Mouse (Mus musculus) skeletal muscle tissue, adult 2 months (tissue): ENCODE measurements at regions not wholly inside any gene's neighbourhood (a gene's known extent, or its start where the extent isn't known, plus 50 kb on each side); places are given as distances from the start of the nearest gene placed in this dataset.

Experiments
- DNase-seq: peaks from one replicate; pipeline ENCODE4 v3.0.0-alpha.2; 2012; ENCODE audit warnings: low read depth, low spot score

GRCm38 (mm10) chr6:36058206-36058605, 329.7 kb upstream of the Chrm2 start:
- DNase-seq, result peak; percentile 27

- DNase-seq, result peak; percentile 3
These were observed 327.5 kb upstream of the Chrm2 start for GRCm38 (mm10) chr6:36060411-36060810.

DNA sequence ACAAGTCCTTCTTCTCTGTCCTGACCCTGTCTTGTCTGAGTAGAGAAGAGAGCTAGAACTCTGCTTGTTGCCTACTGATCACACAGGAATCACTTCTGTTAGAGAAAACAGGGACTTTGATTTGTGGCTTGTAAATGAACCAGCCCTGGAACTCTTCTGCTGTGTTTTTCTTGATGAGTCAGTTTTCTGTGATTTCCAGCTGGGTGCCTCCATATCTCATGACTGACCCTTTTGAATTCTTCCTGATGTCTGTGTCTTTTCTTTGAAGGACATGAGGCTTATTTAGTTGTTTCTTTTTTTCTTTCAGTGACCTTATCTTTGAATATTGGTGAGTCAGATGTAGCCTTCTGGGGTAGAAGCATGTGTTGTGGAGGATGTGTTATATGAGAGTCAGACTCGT, 323.0 kb upstream of the Chrm2 start:
- no peak for DNase-seq

DNA sequence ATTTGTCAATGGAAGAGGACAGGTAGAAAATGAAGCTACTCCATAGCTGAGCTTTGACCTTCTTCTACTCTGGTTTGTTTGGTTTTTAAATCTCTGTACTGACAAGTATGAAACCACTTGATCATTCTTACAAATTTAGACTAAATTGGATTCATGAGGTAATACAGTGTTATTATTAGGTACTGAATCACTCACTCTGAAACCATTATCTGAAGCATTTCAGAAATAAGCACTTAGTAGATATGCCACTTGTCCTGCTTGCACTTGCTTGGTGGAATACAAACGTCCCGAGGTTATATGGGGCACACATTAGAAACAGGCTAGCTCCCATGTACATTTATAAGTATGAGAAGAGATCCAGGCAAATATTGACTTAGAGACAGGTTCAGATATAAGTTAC, 319.2 kb upstream of the Chrm2 start:
- no peak for DNase-seq

- DNase-seq, result no peak
These were observed 308.3 kb upstream of the Chrm2 start for GRCm38 (mm10) chr6:36079559-36079958.

DNA sequence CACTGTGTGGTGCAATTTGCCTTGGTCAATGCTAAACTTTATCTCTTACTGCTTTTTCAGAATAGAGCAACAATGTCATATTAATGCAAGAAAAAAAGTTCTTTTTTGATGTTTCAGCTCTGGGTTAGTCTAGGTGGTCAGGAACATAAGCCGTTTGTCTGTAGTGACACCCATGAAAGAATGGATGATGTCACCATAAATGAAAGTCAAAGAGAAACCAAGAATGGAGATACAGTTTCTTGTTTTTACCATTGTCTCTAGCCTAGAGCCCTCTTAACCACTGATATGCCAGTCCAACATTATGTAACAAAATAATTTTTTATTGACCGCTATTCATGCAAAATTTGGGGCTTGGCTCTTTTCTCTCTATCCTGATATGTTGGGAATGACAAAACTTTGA, 294.3 kb upstream of the Chrm2 start:
- DNase-seq, result no peak

DNA sequence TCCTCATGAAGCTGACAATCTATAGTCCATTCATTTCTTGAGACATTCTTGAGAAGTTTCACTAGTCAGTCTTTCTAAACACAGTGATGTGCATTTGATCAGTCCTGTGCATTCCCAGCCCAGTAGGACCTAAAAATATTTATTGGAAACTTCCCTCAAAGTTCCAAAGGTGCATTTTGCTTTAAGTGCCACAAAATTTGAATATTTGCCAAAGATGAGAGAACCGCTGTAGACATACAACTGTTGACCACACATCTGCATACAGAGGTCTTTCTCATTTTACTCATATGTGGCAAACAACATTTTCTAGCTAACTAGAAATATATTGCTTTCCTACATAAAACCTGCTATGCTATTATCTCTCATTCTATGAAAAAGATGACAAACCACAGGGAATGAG, 293.8 kb upstream of the Chrm2 start:
- no peak for DNase-seq

DNA sequence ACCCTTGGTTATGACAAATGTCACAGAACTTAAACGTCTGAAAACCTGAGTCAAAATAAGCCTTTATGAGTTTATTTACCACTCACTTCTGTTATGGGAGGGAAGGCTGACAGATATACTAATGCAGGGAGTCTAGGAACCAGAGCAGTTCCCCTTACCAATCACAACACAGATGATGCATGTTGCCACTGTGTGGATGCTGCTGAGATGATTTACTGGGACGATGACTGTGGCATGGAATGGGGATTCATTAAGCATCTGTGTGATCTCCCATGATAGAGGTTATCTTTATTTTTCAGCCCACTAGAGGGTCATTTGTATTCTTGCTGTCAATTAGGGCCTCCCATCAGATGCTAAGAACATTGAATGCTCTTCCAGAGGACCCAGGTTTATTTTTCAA, 290.5 kb upstream of the Chrm2 start:
- DNase-seq, result no peak

DNA sequence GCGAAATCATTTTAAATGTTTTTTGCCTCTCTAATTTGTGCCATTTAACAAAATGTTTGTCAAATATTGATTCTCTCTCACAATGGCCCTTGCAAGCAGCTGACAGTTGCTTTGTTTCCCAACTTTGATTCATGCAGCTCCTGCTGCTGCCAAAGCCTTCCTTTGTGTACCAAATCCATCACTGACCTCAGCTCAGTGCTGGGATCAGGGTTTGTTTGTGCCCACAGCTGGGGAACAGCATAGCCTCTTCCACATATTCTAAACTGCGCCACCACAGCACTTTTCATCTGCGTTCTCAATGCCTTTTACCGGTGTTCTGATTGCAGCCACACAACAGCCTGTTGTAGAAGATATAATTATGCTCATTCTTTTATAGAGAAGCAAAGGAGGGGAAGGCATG, 289.7 kb upstream of the Chrm2 start:
- DNase-seq, result no peak

GRCm38 (mm10) chr6:36108830-36109229, 279.1 kb upstream of the Chrm2 start:
- no peak for DNase-seq

DNA sequence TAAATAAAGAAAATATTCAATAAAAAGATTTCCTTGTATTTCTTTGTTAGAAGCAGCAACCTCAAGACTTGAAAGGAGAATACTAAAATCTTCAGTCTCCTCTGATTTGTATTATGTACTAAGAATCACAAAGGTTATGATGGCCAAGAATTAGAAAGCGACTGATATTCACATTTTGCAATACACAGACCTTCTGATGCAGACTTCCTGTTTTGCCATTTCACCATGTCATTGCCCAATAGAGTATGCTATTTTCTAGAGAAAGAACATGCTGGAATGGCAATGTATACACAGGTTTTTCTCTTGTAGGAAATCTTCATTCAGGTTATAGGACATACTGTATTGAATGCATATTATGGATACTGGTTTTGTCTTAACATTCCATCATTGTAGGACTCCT, 250.7 kb upstream of the Chrm2 start:
- no peak for DNase-seq

- DNase-seq, result no peak
These were observed 240.6 kb upstream of the Chrm2 start for GRCm38 (mm10) chr6:36147267-36147666.

DNA sequence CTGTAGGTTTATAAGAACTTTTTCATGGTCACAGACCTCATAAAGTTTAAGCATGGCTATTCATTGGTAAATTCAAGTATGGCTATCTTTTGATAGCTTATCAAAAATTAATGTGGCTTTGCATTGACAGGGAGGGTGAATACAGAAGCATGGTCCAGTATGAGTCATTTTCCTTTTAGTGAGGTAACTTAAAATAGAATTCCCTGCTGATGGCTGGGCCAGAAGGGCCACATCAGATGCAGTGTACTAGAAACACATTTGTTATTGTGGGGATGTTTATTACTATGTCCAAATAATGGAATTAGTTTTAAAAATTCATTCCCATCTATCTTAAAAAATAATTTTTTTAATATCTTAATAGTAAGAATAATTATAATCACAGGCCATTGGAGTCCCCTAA, 213.4 kb upstream of the Chrm2 start:
- no peak for DNase-seq

- DNase-seq, result no peak
These were observed 212.8 kb upstream of the Chrm2 start for GRCm38 (mm10) chr6:36175112-36175511.

- no peak for DNase-seq
These were observed 208.0 kb upstream of the Chrm2 start for GRCm38 (mm10) chr6:36179895-36180294.

DNA sequence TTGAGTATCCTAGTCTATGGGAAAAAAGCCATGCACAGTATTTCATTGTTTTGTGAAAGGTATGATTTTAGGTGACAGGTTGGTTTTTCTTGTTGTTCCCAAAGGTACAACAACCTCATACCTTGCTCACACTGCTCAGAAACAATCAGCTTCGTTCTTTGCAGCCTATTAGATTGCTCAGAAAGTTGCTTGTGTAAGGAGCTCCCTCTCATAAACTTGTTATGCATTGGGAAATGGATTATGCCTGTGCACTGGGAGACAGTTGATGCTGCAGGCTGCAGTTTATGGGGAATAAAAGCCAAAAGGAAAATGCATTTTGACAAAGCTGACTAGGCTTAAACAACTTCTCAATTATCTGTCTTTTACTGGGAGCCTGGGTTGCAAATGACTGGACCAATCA, 205.2 kb upstream of the Chrm2 start:
- no peak for DNase-seq

- no peak for DNase-seq
These were observed 181.2 kb upstream of the Chrm2 start for GRCm38 (mm10) chr6:36206666-36207065.

GRCm38 (mm10) chr6:36221308-36221707, 166.6 kb upstream of the Chrm2 start:
- DNase-seq, result no peak

DNA sequence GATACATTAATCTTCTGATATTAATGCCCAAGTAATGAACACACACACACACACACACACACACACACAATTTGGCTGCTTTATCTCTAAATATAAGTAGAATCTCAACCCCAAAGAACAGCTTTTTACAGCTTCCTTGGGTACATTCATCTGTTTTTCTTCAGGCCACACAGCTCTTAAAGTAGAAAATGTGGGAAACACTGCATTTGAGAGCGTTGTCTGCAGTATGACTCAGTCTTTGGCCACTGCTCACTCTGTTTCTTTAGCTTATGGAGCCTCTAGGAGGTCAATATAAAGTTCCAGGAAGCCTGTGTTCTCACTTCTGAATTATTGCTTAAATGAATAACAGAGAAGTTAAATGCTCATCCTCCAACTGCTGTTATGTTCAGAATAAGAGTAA, 153.4 kb upstream of the Chrm2 start:
- no peak for DNase-seq

DNA sequence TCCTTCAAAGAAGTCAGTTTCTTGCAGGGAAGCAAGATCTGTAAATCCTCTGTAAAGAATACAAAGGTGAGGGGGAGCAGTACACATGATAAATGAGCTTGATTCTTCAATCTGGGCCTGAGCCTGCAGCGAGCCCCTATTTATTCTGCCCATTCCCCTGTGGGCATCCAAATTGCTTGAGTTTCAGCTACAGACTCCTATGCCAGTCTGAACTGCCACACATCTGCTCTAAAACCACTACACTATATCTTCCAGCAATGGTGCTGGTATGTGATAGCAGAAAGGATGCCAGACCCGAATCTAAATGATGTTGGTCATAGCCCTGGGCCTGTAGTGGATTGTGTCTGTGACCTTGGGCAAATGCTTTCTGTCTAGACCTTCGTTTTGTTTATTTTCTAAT, 140.9 kb upstream of the Chrm2 start:
- DNase-seq, result no peak

DNA sequence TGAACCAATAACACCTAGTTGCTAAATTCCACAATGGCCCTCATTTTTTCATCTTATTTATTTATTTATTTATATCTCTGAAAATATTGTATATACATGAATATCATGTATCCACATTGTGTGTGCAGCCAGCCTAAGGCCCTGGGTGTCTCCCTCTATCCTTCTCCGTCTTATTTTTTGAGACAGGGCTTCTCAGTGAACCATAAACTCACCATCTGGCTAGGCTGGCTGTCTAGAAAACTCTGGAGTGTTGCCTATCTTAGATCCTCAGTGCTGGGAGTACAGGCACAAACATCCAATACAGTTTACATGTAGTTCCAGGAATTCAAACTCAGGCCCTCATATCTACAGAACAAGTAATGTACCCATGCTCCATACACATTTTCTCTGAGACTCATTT, 139.7 kb upstream of the Chrm2 start:
- no peak for DNase-seq

DNA sequence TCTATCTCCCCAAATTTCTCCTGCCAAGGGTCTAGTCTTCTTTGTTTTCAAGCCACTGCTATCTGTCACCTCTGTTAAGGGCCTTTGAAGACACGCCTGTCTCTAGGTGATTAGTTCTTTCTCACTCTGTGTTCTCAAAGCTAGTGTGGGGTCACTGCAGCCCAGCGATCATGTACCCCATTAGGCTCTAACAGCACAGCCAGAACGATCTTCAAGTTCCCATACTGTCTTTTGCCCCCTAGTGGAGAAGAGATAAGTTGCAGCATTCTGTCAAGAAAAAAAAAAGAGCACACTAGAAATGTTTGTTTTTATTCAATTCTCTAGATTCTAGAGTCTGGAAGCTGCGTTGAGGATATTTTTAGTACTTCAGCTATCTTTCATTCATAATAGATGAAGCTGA, 138.8 kb upstream of the Chrm2 start:
- no peak for DNase-seq

- DNase-seq, result no peak
These were observed 121.0 kb upstream of the Chrm2 start for GRCm38 (mm10) chr6:36266717-36267402.

- DNase-seq, result no peak
These were observed 101.2 kb upstream of the Chrm2 start for GRCm38 (mm10) chr6:36286664-36287063.
